In the genomic region with DNA sequence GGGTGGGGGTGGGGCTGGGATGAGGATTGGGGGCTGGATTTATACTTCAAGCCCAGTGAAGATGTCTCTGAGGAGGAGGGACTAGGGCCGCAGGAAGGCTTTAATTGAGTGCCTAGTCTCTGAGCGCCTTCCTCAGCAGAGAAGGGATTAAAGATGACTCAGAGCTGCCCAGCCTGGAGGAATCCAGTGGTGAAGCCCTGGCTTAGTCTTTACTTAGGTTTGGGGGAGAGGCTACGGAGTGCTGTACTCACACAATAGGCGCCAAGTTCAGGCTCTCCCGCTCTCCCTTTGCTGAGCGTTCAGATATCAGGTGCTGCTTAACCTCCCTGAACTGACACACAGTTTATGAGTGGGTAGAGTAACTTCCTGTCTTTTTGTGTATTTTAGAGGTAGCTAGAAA, we compare ENCODE assay signal across 7 mouse cellular contexts.
DNase-seq lines count a peak whose midpoint lies in the region; ATAC-seq and TF ChIP-seq lines count a peak whose summit lies in the region.

No protein-coding gene starts in this region.

- DNase-seq in T-cell, adult 2 months (ENCODE audit: low spot score), result peak; percentile 62
- DNase-seq in kidney, postnatal 0 days (ENCODE audit: low spot score), result peak; percentile 60
- DNase-seq in right cerebral cortex, postnatal 25 days, result peak; percentile 38

- peak; percentile 37 for ATAC-seq in common myeloid progenitor, adult 5-6 weeks (replicated peaks; ENCODE audit: low read depth, poor library complexity, severe bottlenecking)
- peak; percentile 55; the same call in 1 of the 2 replicates for ATAC-seq in heart, embryonic 11.5 days (replicated peaks; ENCODE audit: insufficient number of reproducible peaks, low FRiP score, low TSS enrichment)
- peak; percentile 73; the same call in 1 of the 2 replicates for ATAC-seq in kidney, postnatal 0 days (replicated peaks; ENCODE audit: low FRiP score, low read depth)

- H3K79me2 ChIP-seq in macrophage (ENCODE audit: inconsistent target), result peaks cover 42% of the 10 kb centered on the region

- peak overlapping the region; percentile 80 for H3K4me3 ChIP-seq in E14TG2a.4 (replicated peaks; ENCODE audit: low read length)
- H3K4me3 ChIP-seq in heart, embryonic 11.5 days (ENCODE audit: low read depth, low read length), result peak overlapping the region; percentile 67
- peak overlapping the region; percentile 64 for H3K4me3 ChIP-seq in kidney, postnatal 0 days (replicated peaks; ENCODE audit: low read depth, low read length)
- H3K4me3 ChIP-seq in macrophage (ENCODE audit: inconsistent target), result peak overlapping the region; percentile 70

- peak overlapping the region; percentile 48 for H3K9ac ChIP-seq in heart, embryonic 11.5 days (ENCODE audit: low read depth, low read length)
- peak overlapping the region; percentile 54; the same call in 1 of the 2 replicates for H3K9ac ChIP-seq in kidney, postnatal 0 days (ENCODE audit: low read depth, low read length)

- WGBS in heart, embryonic 11.5 days (ENCODE audit: insufficient replicate concordance), result under 1% methylated on average over 6 of the region's 6 CpGs
- WGBS in kidney, postnatal 0 days, result under 1% methylated on average over 6 of the region's 6 CpGs
- under 1% methylated on average over 6 of the region's 6 CpGs for WGBS in macrophage (ENCODE audit: missing documents)

- H3K27ac ChIP-seq in heart, embryonic 11.5 days (ENCODE audit: low read depth, low read length), result peak overlapping the region; percentile 91
- H3K27ac ChIP-seq in kidney, postnatal 0 days, result peak overlapping the region; percentile 79
- H3K27ac ChIP-seq in macrophage, result peak overlapping the region; percentile 84

- H3K36me3 ChIP-seq in E14TG2a.4 (ENCODE audit: insufficient read depth, low read length) (no peaks in the 10 kb centered on the region), macrophage (ENCODE audit: inconsistent target) (no peaks in the 10 kb centered on the region)
- no peaks in the 10 kb centered on the region for H3K36me3 ChIP-seq in heart, embryonic 11.5 days (ENCODE audit: control insufficient read depth, insufficient read depth, low read length)
- no peaks in the 10 kb centered on the region for H3K36me3 ChIP-seq in kidney, postnatal 0 days (ENCODE audit: insufficient read depth, low read length)

- H3K9me3 ChIP-seq in E14TG2a.4 (ENCODE audit: low read length), result no peaks in the 10 kb centered on the region
- no peaks in the 10 kb centered on the region for H3K9me3 ChIP-seq in heart, embryonic 11.5 days (replicated peaks; ENCODE audit: control insufficient read depth, low read length)
- H3K9me3 ChIP-seq in kidney, postnatal 0 days (replicated peaks; ENCODE audit: low read length), result no peaks in the 10 kb centered on the region

- peak overlapping the region; percentile 66 for H3K4me2 ChIP-seq in heart, embryonic 11.5 days
- peak overlapping the region; percentile 56 for H3K4me2 ChIP-seq in kidney, postnatal 0 days (ENCODE audit: low read length)

- TF ChIP-seq CTCF in E14TG2a.4 (conservative IDR thresholded peaks at IDR 0.05; ENCODE audit: low read length), result no peak
- no peak for TF ChIP-seq CTCF in kidney, postnatal 0 days (IDR thresholded peaks at IDR 0.05; ENCODE audit: low read depth)

- peaks cover 41% of the 10 kb centered on the region for H3K4me1 ChIP-seq in E14TG2a.4 (replicated peaks; ENCODE audit: low read depth, low read length)
- peaks cover 18% of the 10 kb centered on the region for H3K4me1 ChIP-seq in heart, embryonic 11.5 days (ENCODE audit: control insufficient read depth, insufficient read depth, low read length)
- H3K4me1 ChIP-seq in kidney, postnatal 0 days (replicated peaks; ENCODE audit: insufficient read depth, low read length), result peaks cover 11% of the 10 kb centered on the region; the same call in 1 of the 2 replicates

- H3K27me3 ChIP-seq in E14TG2a.4 (ENCODE audit: insufficient read depth, low read length), result no peaks in the 10 kb centered on the region
- H3K27me3 ChIP-seq in heart, embryonic 11.5 days (ENCODE audit: control insufficient read depth, insufficient read depth, low read length), result no peaks in the 10 kb centered on the region
- no peaks in the 10 kb centered on the region for H3K27me3 ChIP-seq in kidney, postnatal 0 days (ENCODE audit: insufficient read depth, low read length)

Comparison
In these comparisons a context has a peak if more than half of its experiments do, and no peak if none do; other contexts are left out.
1. Peak in every context shown above with its lines: DNase-seq, ATAC-seq, H3K4me3 ChIP-seq and H3K27ac ChIP-seq.